Mouse (Mus musculus): ENCODE results near the gene Chst11.

DNA sequence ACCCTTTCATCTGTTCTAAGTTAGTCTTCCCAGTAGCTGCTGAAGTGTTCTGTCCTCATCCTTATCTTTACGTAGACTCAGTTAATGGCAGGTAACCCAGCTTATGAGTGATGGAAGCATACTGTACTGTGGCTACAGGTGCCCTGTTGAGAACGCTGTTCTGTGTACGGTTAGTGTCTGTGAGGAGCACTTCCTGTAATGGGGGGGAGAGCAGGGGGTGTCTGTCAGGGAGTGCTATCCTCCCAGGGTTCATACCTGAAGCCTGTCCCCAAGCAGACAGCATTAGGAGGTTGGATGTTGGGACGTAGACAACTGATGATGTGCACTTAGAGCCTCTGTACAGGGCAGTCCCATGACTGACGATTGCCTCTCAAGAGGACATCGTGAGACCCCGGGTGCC lies 18.6 kb downstream of the Chst11 start:
- no peak for TF ChIP-seq CTCF (IDR thresholded peaks at IDR 0.05; ENCODE audit: low read depth, low read length)
- no peak for TF ChIP-seq POLR2A (IDR thresholded peaks at IDR 0.05; ENCODE audit: insufficient read depth, low read length)
- TF ChIP-seq EP300 (IDR thresholded peaks at IDR 0.05; ENCODE audit: insufficient read depth, low read depth, low read length) = no peak

All from ES-Bruce4 (cell line).